Mouse (Mus musculus) testis, adult 10 weeks (tissue): Measurements from ENCODE around the gene Angptl7. TPM values are rescaled to one million over a fixed set of nuclear protein-coding genes. Genes with fewer than 3 reads are reported as not detected.

Experiments used
- polyA plus RNA-seq: library from polyadenylated mRNA; stranded (reverse); fragments of 350-450 nt; fragmentation: Illumina TruSeq; extraction: RNeasy Lipid Tissue Mini Kit (QIAGEN cat#74804); gene quantifications from one replicate; pipeline ENCODE4 v1.2.3, GENCODE M21; 2014; ENCODE audit warnings: low read depth, low replicate concordance

Gene Angptl7
- 3.3 TPM for polyA plus RNA-seq

DNA sequence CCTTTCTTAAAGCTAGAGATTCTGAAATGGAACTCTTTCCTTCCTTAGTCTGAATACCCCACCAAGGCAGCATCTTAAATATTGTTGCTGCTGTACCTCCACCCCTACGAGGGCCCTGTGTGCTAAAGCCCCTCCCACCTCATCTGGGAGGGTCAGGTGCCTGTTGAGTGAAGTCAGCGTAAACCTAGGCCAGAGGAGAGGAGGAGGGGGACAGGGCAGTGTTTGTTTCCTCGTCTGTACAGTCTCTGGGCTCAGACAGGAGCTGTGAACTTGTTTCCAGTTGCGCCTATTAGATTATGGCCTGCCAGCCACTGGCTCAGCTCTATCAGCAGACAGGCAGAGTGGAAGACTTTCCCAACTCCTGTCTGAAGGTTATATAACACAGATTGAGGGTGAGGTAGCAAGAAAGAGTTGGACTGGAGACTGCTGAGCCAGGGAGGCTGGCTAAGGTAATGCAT lies at the start of gene Angptl7:
Gene Angptl7 (minus strand): TSS at position 51 of the 458 bp plus-strand sequence.

DNA sequence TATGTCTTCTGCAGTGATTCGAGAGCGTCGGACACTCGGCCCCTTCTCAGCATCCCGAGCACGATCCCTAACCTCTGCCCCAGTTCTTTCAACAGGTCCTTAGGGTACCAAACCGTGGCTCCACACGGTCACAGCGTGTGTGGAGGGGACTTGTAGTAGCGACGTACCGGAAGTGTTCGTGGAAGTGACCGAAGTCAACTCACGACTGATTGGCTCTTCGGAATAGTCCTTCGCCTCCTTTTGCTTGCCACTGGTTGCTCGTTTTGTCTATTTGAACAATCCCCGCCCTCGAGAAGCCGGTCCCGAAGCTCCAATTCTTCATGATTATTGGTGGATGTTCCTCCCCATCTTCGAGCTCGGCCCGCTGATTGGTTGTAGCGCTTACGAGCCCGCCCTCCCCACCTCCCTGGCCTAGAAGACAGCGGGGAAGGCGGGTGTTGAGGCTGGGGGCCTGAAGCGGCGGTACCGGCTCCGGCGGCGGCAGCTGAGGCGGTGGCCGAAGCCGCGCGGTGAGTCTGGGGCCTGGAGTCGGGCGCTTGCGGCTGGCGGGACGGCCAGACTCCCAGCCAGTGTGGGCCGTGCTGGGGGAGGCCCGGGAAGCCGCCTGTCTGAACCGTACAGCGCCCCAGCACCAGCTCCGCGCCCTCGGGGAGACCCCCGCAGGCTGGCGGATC lies 51.9 kb downstream of the Angptl7 start, which contains the start of gene Mtor:
Gene Mtor (plus strand): TSS at position 433 of the 674 bp plus-strand sequence.

Other genes starting within 250 kb of the Angptl7 start
- not detected for gene Disp3, start 212.5 kb downstream of the Angptl7 start, polyA plus RNA-seq
- 2.5 TPM for gene Ubiad1, start 55.7 kb downstream of the Angptl7 start, polyA plus RNA-seq
- gene Mtor, start 51.8 kb downstream of the Angptl7 start, polyA plus RNA-seq = 15.2 TPM
- gene Exosc10, start 58.0 kb upstream of the Angptl7 start, polyA plus RNA-seq = 19.0 TPM
- not detected for gene Srm, start 91.0 kb upstream of the Angptl7 start, polyA plus RNA-seq
- gene Masp2, start 102.1 kb upstream of the Angptl7 start, polyA plus RNA-seq = not detected
- gene Tardbp, start 126.6 kb upstream of the Angptl7 start, polyA plus RNA-seq = 456 TPM
- gene Gm572, start 142.9 kb upstream of the Angptl7 start, polyA plus RNA-seq = not detected